Mouse (Mus musculus): ENCODE results near the gene B3galt1.

DNA sequence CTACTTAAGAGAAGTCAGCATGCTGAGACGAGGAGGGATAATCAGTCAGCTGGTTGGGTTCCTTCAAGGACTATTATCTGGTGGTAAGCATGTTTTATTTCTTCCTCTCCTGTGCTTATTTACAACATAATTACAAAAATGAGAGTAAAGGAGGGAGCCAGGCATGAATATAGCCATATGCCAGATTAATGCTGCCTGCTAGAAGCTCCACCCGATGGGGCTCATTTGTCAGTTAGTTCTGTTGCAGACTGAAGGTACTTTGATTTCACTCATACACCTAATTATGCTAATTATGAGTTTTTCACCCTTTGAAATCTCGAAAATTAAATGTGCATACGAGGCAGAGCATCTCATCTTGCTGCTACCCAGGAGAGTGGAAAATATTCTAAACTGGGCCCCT lies 539.0 kb downstream of the B3galt1 start:
- TF ChIP-seq EP300 (IDR thresholded peaks at IDR 0.05; ENCODE audit: low read depth in 1 of 2, low read length in 2 of 2) (no peak), POLR2A (IDR thresholded peaks at IDR 0.05; ENCODE audit: control insufficient read depth in 1 of 2, insufficient read depth in 1 of 2, low read depth in 1 of 2, low read length in 2 of 2, poor library complexity in 1 of 2) (no peak), ZMIZ1 (IDR thresholded peaks at IDR 0.05; ENCODE audit: low read depth, low read length) (no peak), GATA1 (IDR thresholded peaks at IDR 0.05; ENCODE audit: low read depth, low read length) (no peak), ELF1 (IDR thresholded peaks at IDR 0.05; ENCODE audit: low read depth, low read length) (no peak), JUND (IDR thresholded peaks at IDR 0.05; ENCODE audit: low read depth, low read length) (no peak), E2F4 (IDR thresholded peaks at IDR 0.05; ENCODE audit: borderline replicate concordance, low read depth, low read length) (no peak), ZC3H11A (IDR thresholded peaks at IDR 0.05; ENCODE audit: low read depth, low read length) (no peak)

Data from MEL (cell line).